Mouse (Mus musculus): ENCODE data around the gene Safb2. TPM values are rescaled to one million over a fixed set of nuclear protein-coding genes. Genes with fewer than 3 reads are reported as not detected.
"Not testable (repeated sequence)": the region's sequence is repeated elsewhere in the genome, so short reads cannot be mapped to it uniquely, and the experiment has no call there.

Gene Safb2
- 127 TPM for polyA plus RNA-seq (2021)

- no peaks in the 10 kb centered on the region for H3K27me3 ChIP-seq
- ATAC-seq (peak; percentile 79), DNase-seq (ENCODE audit: low read depth, low spot score) (peak; percentile 93)
- in situ Hi-C loops (cut with MboI; ENCODE audit: low pct_unique_long_range_greater_than_20kb) = no loop called here
- ChIA-PET POLR2A (interaction anchor here (0.7 to 2.8 kb wide), 4 partner anchors 10 to 280 kb away, joined by 3 to 10 read pairs (median 4); no protein-coding TSS in a partner anchor), CTCF (no interaction called here)
- no peak for TF ChIP-seq CTCF (IDR thresholded peaks at IDR 0.05)
Observed at GRCm38 (mm10) chr17:56584257-56585130, at the start of gene Safb2, which contains the start of gene Safb. Safb2 (minus strand) TSS chr17:56584585. Safb (plus strand) TSS chr17:56584825.

DNA sequence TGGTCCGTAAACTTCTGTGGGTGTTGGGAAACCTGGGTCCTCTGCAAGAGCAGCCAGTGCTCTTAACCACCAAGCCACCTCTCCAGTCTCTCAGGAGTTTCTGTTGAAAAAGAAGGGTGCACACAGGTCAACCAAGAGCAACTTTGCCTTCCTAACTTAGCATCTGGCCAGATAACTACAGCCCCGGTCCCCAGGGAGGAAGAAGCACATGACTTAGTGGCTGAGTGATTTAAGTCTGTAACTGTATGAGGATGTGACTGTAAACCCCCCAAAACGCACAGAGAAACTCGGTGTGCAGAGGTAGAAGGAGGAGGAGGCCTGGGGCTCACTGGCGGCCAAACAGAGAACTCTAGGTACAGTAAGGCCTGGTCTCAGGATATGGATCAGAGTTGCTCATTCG, 49.6 kb upstream of the Safb2 start:
- ChIA-PET POLR2A (no interaction called here), CTCF (no interaction called here)
- in situ Hi-C loops (cut with MboI; ENCODE audit: low pct_unique_long_range_greater_than_20kb) = no loop called here
- peaks cover 5% of the 10 kb centered on the region for H3K27me3 ChIP-seq
- no peak for DNase-seq (ENCODE audit: low read depth, low spot score)
- TF ChIP-seq CTCF (IDR thresholded peaks at IDR 0.05) = no peak
- no peak for ATAC-seq

DNA sequence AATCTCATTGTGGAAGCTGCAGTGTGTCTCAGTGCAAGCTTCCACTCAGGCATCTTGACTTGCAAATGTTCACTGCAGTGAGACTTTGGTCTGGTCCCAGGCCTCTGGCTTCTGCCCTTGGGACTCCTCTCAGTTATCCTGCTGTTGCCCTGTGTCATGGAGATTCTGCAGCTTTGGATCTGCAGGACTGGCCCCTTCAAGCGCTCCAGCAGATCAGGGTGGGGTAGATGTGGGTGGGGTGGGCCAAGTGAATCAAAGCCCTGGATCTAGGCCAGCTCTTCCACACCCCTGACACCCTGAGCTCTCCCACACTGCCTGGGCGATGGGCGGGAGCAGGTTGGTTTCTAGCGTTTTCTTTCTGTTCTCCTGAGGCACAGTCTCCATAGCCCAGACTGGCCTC, 47.4 kb upstream of the Safb2 start:
- DNase-seq (ENCODE audit: low read depth, low spot score) (no peak), ATAC-seq (no peak)
- H3K27me3 ChIP-seq = no peaks in the 10 kb centered on the region
- in situ Hi-C loops (cut with MboI; ENCODE audit: low pct_unique_long_range_greater_than_20kb) = no loop called here
- ChIA-PET POLR2A (no interaction called here), CTCF (no interaction called here)
- TF ChIP-seq CTCF (IDR thresholded peaks at IDR 0.05) = no peak

DNA sequence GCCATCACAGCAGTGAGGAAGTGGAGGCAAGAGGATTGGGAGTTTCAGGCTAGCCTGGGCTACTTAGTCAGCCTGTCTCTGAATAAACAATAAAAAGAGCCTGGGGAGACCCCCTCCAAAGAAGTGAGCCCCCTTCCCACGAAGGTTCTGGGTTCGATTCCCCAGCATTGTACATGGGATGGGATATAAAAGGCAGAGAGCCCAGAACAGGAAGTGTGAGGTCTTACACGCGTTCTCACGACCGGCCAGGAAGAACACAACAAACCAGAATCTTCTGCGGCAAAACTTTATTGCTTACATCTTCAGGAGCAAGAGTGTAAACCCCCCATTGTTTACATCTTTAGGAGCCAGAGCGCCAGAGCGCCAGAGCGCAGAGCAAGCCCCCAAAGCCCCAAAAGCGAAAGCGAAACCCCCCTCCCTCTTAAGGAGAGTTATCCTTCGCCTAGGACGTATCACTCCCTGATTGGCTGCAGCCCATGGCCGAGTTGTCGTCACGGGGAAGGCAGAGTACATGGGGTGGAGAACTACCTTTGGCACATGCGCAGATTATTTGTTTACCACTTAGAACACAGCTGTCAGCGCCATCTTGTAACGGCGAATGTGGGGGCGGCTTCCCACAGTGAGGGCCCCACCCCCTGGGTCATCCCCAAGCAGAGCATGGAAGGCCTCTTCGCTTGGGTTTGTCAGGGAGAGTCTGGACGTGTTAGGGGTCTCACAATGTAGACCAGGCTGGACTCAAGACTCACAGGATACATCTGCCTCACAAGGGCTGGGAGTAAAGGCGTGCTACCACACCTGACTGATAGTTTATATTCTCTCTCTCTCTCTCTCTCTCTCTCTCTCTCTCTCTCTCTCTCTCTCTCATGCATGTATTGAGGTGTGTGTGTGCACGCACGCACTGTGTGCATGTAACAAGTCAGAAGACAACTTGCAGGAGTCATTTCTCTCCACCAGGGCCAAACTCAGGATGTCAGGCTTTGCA, 45.7 kb upstream of the Safb2 start:
- in situ Hi-C loops (cut with MboI; ENCODE audit: low pct_unique_long_range_greater_than_20kb) = loop anchor here (5.0 kb wide), 1 partner anchor 37 kb away; no protein-coding TSS in a partner anchor
- DNase-seq (ENCODE audit: low read depth, low spot score); POLR2A ChIA-PET; H3K27me3 ChIP-seq; ATAC-seq; CTCF ChIA-PET: not testable (repeated sequence)

DNA sequence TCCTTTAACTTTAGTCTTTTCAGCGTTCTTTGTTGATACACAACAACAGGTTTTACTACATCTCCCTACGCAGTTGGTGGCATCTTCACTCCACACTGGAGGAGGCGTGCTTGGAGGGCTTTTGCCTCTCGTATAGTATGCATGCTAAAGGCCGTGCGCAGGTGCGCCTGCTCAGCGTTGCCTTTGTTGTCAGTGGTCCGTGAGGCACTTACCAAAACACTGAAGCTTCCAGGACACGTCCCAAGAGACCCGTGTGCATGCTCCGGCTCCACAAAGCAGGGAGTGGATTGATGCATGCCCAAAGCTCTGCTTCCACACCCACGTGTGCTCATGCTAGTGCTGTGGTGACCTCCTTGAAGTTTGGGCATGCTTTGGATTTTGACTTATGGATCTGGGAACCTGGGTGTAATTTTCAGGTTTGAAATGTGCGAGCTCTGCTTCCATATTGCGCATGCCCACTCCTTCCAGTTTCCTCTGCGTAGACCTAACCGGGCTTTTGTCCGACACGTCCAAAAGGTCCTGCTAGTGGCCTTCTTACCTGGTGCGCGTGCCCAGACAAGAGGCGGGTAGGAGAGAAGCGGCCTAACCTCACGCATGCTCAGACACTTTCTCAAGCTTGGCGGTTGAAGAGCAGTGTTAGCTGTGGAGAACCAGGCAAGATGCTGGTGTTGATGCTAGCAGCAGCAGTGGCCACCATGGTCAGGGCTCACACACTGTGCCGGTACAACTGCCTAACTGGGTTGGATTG, 43.3 kb upstream of the Safb2 start, which contains the start of gene Catsperd:
Gene Catsperd, plus strand, starts transcription at position 614 of the 748 bp plus-strand sequence.
- no peak for DNase-seq (ENCODE audit: low read depth, low spot score)
- ATAC-seq = no peak
- H3K27me3 ChIP-seq = no peaks in the 10 kb centered on the region
- ChIA-PET POLR2A (interaction anchor here (1.2 kb wide), 1 partner anchor 20 kb away, joined by 3 read pairs; no protein-coding TSS in a partner anchor), CTCF (interaction anchor here (1.1 to 1.8 kb wide), 2 partner anchors 28 to 41 kb away, joined by 4 to 9 read pairs; no protein-coding TSS in a partner anchor)
- TF ChIP-seq CTCF (IDR thresholded peaks at IDR 0.05) = no peak
- in situ Hi-C loops (cut with MboI; ENCODE audit: low pct_unique_long_range_greater_than_20kb) = loop anchor here (5.0 kb wide), 1 partner anchor 40 kb away; no protein-coding TSS in a partner anchor

- ChIA-PET POLR2A (interaction anchor here (1.2 kb wide), 1 partner anchor 19 kb away, joined by 3 read pairs; no protein-coding TSS in a partner anchor), CTCF (interaction anchor here (1.1 to 1.8 kb wide), 2 partner anchors 29 to 42 kb away, joined by 4 to 9 read pairs; no protein-coding TSS in a partner anchor)
- no peaks in the 10 kb centered on the region for H3K27me3 ChIP-seq
- in situ Hi-C loops (cut with MboI; ENCODE audit: low pct_unique_long_range_greater_than_20kb) = loop anchor here (5.0 kb wide), 1 partner anchor 40 kb away; no protein-coding TSS in a partner anchor
- no peak for TF ChIP-seq CTCF (IDR thresholded peaks at IDR 0.05)
- ATAC-seq (peak; percentile 77), DNase-seq (ENCODE audit: low read depth, low spot score) (peak; percentile 83)
Observed at GRCm38 (mm10) chr17:56626754-56627470, 42.5 kb upstream of the Safb2 start, which contains the start of gene Lonp1. Lonp1 (minus strand) TSS chr17:56626887.

GRCm38 (mm10) chr17:56626260-56626659, 41.9 kb upstream of the Safb2 start:
- POLR2A ChIA-PET = interaction anchor here (1.0 kb wide), 1 partner anchor 43 kb away, joined by 4 read pairs; no protein-coding TSS in a partner anchor
- ATAC-seq = peak; percentile 10
- CTCF ChIA-PET = no interaction called here
- in situ Hi-C loops (cut with MboI; ENCODE audit: low pct_unique_long_range_greater_than_20kb) = loop anchor here (5.0 kb wide), 1 partner anchor 41 kb away; no protein-coding TSS in a partner anchor
- no peak for DNase-seq (ENCODE audit: low read depth, low spot score)
- no peak for TF ChIP-seq CTCF (IDR thresholded peaks at IDR 0.05)
- no peaks in the 10 kb centered on the region for H3K27me3 ChIP-seq

DNA sequence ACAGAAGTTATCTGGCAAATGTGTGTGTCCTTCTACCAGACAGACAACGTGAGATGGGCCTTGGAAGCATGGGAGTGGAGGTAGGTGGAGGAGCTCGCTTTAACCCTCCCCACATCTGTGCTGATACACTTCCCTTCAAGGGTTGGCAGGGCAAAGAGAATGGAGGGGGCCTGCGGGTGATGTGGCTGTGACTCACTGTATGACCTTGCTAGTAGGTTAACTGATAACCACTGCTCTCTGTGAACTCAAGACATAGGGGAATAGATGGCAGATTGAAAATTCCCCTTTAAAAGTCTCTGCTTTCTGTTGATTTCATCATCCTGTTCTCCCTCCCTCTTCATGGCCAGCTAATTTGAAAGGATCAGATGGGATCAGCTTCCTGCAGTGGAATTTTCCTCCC, 41.1 kb upstream of the Safb2 start:
- in situ Hi-C loops (cut with MboI; ENCODE audit: low pct_unique_long_range_greater_than_20kb) = loop anchor here (5.0 kb wide), 1 partner anchor 42 kb away; no protein-coding TSS in a partner anchor
- H3K27me3 ChIP-seq = no peaks in the 10 kb centered on the region
- ChIA-PET CTCF (interaction anchor here (0.9 kb wide), 1 partner anchor 13 kb away, joined by 3 read pairs; no protein-coding TSS in a partner anchor), POLR2A (interaction anchor here (0.6 to 1.0 kb wide), 3 partner anchors 31 to 52 kb away, joined by 4 to 7 read pairs (median 4); no protein-coding TSS in a partner anchor)
- TF ChIP-seq CTCF (IDR thresholded peaks at IDR 0.05) = no peak
- no peak for ATAC-seq
- DNase-seq (ENCODE audit: low read depth, low spot score) = no peak

DNA sequence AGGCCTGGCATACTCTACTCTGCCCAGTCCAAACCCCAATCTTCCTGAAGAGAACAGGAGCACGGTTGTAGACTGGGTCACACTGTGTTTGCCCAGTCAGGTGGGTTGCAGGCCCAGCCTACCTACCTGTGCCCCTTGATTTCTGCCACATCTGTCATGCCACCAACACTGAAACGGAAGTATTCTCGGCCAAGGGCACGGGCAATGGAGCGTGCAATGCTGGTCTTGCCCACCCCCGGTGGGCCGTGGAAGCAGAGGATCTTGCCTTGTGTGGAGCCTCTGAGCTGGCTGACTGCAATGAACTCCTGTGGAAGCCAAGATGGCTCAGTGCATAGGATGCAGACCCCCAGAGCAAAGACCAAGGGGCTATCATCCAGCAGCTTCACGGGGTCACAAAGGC, 33.2 kb upstream of the Safb2 start:
- DNase-seq (ENCODE audit: low read depth, low spot score) (no peak), ATAC-seq (no peak)
- POLR2A ChIA-PET = no interaction called here
- TF ChIP-seq CTCF (IDR thresholded peaks at IDR 0.05) = no peak
- in situ Hi-C loops (cut with MboI; ENCODE audit: low pct_unique_long_range_greater_than_20kb) = no loop called here
- CTCF ChIA-PET = no interaction called here
- H3K27me3 ChIP-seq = no peaks in the 10 kb centered on the region
